Mouse (Mus musculus): ENCODE measurements at regions not wholly inside any gene's neighbourhood (a gene's known extent, or its start where the extent isn't known, plus 50 kb on each side); places are given as distances from the start of the nearest gene placed in this dataset.

DNA sequence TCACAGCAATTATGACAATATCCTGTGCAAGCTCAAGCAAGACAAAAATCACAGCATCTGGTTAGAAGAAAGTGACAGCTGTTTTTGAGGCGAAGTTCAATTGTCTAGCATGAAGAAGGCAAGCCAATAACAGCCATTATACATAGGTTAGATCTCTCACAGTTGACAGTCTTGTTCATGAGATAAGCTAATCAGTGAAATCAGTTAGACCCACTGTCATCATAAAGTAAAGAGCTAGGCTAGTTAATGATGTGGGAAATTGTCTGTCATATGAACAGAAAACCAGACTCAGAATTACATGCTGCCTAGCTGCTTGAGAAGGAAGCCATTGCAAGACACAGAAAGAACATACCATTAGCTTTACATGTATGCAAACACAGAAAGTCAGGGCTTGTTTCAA lies 470.2 kb upstream of the 5930422O12Rik start:
- intact Hi-C loops (cut with DNase I) = no loop called here
- DNase-seq = no peak

DNA sequence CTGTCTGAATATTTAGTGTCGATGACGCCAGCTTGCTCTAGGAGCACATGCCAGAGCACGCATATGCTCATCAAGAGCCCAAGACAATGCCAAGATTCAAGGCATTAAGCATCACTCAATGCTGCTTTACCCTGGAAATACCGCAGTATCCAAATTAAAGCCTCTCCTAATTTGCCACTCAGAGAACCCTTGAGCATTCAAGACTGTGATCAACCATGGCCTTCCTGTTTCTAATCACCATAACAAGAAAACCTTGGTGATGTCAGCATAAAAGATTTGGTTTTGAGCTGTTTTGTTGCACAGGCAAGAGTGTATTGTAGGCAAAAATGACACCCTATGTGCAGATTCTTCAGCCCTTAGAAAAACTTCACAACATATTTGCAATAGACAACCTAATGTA lies 469.7 kb upstream of the 5930422O12Rik start:
- intact Hi-C loops (cut with DNase I) = no loop called here

DNA sequence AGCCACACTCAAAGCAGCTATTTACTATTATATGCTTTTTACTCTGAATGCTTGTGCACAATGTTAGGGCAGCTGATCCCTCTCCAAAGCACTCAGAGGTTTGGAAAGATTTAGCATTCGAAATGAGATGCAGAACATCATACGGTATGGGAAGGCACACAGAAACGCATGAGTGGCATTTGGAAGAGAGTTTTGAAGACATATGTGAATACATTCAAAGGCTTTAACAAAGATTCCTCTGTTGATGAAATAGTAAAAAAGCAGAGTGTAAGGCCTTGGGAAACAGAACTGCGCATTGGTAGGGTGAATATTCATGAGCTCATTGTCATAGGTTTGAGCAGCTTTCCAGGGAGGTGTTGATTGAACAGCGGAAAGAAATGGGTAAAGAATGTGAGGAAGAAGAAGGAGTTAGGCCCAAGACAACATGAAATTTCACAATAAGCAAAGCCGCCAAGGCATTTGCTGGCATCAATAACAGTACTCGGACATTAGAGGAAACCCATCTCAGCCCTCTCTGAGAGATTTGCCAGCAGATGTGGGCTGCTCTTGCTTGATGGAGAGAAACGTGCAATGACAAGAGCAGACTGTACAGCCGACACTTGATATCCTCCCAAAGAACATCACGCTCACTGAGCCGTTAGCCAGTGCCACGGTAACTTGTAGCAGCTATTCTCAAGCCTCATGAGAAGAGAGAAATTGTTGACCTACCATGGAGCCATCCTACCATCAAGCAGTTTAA lies 469.0 kb upstream of the 5930422O12Rik start:
- intact Hi-C loops (cut with DNase I) = no loop called here

More for the DNA sequence above, 469.7 kb upstream of the 5930422O12Rik start:
- DNase-seq = no peak

DNA sequence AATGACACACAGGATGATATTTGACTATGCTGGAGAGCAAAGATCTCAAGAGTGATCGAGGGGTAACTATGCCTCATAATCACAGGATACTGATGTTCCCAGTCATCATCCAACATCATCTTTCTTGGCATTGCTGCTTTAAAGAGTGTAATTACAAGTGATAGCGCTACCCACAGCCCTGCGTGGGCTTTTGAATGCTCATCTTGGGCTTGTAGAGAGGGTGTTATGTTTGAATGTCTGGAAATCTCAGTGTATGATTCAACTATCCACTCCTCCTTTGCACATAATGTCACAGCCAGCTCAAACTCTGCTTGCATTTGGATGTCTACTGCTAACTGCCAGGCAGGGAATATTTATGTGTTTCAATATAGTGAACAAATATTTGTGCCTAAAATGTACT lies 438.3 kb upstream of the 5930422O12Rik start:
- DNase-seq = no peak
- intact Hi-C loops (cut with DNase I) = no loop called here

More for the DNA sequence above, 469.0 kb upstream of the 5930422O12Rik start:
- no peak for DNase-seq

DNA sequence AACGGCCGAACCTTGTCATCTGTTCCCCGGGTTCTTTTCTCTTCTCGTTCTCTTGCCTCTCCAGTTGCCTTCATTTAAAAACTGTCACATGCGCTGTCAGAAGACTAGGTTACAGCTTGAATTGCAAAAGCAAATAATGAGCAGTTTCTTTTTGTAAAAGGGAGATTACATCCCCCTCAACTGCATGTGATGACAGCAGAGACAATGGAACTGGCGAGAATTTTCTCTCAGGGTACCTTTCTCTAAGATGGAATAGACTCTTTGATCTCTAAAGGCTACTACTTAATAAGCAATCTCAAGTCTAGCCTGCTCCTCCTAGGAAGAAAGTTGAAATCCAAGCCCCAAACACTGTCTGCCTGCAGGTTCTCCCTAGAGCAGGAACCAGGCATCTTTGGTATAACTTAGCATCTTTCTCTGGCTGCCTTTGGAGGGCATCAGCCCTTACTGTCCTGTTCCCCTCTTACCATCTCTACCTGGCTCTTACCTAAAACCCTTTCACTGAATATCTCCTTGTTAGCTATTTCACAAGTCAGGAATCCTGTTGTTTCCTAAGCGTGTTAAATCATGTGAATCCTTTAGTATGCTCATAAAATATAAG lies 424.4 kb upstream of the 5930422O12Rik start:
- DNase-seq = no peak
- intact Hi-C loops (cut with DNase I) = no loop called here

DNA sequence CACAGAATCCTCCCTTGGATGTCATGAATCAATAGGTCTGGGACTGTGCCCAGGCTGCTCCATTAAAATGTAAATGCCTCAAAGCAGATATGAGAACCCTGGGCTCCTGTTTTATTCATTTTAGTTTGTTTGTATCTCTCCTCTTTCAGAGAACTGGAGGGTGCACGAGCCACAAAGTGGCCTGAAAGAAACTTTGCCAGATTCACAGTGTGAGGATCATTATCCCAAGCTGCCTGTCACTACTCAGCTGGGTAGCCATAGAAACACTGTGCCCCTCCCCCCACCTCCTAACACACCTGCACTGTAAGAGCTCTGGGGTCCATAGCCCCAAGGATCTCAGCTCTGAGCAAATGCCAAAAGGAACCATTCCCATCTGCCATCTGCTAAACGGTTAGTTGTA lies 423.9 kb upstream of the 5930422O12Rik start:
- intact Hi-C loops (cut with DNase I) = no loop called here
- no peak for DNase-seq

DNA sequence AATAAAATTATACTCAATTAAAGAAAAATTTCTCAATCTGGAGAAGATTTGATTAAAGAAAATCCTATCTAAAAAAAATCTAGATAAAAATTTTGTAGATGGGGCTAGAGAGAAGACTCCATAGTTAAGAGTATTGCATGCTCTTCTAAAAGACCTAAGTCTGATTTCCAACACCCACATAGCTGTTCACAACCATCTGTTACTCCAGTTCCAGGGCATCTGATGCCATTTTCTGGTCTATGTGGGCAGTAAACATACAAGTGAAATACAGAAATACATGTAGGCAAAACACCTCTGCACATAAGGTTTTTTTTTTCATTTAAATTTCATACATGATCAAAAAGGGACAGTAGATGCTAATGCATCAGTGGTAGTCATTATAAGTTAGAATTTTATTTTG lies 418.4 kb upstream of the 5930422O12Rik start:
- no peak for DNase-seq
- intact Hi-C loops (cut with DNase I) = no loop called here

DNA sequence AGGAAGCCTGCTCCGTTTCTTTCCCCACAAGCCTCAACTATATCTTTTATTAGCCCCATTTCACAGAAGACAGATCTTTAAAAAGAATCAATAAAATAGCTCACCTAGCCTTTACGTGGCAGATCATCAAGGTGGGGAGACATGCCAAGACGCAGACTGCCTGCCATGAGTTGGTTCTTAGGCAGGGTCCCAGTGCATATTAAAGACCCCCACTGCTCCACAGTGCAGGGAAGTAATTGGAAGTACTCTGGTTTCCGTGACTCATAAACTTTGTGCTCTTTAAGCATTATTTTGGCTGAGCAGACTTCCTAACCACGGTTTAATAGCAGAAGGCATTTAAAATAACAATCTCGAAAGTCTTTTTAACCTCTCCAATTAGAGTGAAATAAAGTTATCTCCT lies 415.7 kb upstream of the 5930422O12Rik start:
- DNase-seq = no peak
- intact Hi-C loops (cut with DNase I) = no loop called here

DNA sequence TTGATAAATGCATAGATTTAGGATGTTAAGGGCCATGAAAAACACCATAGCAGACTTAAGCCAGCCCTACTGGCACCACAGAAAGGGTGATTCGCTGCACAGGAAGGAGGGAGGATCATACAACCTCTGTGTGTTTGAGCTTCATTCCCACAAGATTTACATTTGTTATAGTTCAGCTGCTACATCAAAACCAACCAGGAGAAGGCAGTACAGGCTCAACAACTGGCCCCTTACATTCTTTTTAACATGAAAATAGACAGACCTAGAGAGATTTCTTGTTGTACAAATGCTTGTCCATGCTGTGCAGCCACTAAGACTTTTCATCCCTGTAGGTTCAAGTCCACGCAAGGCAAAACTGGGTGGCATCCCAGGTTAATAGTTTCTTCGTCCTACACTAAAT lies 412.6 kb upstream of the 5930422O12Rik start:
- intact Hi-C loops (cut with DNase I) = no loop called here
- no peak for DNase-seq

DNA sequence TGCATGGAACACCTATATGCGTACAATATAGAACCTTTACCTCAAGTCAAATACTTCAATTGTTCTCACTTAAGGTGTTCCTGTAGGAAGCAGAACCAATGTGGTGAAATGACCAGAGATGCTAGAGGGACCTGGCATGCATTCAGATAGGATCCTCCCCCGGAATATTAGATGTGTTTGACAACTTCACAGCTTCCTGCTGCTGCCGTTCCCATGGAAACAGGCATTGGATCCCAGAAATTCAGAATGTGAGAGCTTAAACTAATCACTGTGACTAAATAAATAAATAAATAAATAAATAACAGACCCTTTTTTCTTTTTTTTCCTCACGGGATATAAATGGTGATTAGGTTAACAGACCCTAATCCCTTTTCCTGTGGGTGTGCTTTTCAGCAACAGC lies 401.5 kb upstream of the 5930422O12Rik start:
- no peak for DNase-seq
- intact Hi-C loops (cut with DNase I) = no loop called here

DNA sequence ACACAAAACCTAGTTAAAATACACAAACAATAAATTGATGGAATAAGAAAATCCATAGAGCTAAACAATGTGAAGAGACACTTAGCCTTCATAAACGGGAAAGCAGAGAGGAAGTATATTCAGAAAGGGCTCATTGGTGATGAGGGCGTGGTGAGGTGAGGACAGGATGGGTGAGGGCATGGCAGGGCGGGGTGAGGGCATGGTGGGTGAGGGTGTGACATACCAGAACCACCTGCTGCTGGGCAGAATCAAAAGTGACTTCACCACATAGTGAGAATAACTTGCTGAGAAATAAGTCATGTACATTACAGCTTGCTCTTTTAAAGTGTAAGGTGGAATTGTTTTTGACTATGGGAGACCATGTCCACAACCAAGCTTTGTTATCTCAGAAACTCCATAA lies 399.1 kb upstream of the 5930422O12Rik start:
- intact Hi-C loops (cut with DNase I) = no loop called here
- DNase-seq = no peak

DNA sequence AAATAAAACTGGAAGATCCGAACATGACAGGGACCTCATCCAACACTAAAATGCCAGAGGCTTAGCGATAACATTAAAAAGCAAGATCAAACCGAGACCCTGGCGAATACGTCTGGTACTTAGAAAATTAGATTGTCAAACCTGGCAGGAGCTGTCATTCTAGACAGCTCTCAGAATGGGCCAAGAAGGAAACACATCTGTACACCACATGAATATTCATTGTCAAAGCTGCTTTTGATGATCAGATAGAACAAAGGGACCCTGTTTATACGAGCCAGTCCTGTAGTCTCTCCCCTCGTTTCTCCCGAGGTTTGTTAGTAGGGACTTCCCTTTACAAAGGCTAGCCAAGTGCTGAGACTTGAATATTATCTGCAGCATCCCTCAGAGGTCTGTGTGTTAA lies 376.5 kb upstream of the 5930422O12Rik start:
- no peak for DNase-seq
- intact Hi-C loops (cut with DNase I) = no loop called here

DNA sequence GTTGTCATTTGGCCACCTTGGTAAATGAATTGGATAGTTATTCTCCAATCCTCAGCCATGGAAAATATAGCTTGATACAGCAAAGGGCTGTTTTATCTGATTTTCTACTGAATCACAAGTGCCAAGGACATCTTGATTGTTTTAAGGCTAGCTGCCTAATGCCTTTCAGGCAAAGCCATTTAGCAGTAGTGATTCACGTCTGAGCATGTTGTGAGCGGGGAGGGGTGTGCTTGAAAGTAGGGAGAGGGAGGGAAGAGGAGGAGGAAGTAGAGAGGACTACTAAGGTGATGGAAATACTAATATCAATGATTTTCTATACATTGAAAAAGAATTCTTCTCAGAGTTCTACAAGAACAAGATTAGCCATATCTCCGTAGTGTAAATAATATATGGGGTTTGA lies 362.9 kb upstream of the 5930422O12Rik start:
- intact Hi-C loops (cut with DNase I) = no loop called here
- DNase-seq = no peak

DNA sequence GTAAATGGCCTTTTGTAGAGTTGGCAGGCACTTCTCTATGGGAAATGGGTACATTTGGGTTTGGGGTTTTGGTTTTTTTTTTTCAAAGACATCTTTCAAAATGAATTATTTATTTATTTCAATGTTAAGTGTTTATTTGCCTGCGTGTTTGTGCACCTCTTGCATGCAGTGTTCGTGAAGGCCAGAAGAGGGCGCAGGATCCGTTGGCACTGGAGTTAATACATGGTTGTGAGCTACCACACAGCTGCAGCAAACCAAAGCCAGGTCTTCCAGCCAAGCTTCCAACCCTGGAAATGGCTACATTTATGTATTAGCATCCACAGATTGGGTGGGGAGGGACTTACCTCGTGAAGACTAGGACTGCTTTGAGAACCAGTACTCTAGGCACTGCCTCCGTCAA lies 362.3 kb upstream of the 5930422O12Rik start:
- intact Hi-C loops (cut with DNase I) = no loop called here
- DNase-seq = no peak

DNA sequence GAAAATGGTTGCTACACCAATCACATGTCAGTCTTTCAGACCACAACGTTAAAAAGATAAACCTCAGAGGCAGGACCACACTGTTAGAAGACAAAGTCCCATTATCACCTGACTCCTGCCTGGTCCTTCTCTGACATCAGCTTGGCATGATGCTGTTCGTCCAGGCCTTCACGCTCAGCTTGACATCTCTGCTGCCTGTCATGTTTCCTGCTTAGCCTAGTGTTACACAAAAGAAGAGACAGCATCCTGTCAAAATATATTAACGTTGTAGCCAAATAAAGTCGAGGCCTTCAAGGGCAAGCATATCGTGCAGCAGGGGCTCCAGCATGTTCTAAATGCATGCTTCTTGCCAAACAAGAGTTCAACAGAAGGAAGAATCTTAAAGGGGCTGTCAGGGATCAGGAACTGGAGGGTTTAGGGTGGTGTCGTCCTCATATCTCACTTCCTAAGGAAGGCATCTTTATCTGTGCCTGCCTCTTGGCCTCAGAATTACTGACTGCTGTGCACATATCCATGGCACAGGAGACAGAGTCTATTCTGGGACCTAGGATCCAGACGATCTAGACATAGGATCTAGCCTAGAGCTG lies 361.0 kb upstream of the 5930422O12Rik start:
- DNase-seq = no peak
- intact Hi-C loops (cut with DNase I) = no loop called here

DNA sequence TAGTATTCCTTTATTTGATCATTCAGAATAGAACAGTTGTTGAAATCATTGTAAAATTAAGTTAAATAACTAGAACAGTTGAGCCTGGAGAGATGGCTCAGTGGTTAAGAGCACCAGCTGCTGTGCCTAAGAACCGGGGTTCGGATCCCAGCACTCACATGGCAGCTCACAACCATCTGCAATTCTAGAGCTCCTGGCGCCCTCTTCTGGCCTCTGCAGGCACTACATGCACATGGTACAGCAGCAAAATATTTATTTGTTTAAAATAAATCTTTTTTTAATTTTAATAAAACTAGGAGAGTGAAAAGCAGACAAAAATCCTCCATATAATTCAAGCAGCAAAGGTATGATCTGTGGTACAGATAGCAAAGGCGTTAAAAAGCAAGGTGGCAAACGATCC lies 360.0 kb upstream of the 5930422O12Rik start:
- no peak for DNase-seq
- intact Hi-C loops (cut with DNase I) = no loop called here

DNA sequence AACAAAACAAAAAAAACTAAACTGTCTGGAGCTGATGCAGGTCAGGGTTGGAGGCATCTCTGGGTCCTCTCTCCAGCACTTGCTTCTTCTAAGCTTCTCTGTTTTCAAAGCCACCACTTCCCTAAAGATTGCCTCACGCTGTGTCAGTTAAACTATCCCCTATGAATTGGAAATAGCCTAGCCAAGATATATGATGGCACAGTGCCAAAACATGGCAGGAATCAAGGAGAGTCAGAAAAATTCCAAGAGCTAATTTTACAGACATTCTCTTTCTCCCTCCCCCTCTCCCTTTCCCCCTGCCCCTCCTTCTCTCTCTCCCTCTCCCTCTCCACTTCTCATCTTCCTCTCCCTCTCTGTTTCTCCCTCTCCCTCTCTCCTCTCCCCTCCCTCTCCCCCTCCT lies 353.3 kb upstream of the 5930422O12Rik start:
- DNase-seq = no peak
- intact Hi-C loops (cut with DNase I) = no loop called here

DNA sequence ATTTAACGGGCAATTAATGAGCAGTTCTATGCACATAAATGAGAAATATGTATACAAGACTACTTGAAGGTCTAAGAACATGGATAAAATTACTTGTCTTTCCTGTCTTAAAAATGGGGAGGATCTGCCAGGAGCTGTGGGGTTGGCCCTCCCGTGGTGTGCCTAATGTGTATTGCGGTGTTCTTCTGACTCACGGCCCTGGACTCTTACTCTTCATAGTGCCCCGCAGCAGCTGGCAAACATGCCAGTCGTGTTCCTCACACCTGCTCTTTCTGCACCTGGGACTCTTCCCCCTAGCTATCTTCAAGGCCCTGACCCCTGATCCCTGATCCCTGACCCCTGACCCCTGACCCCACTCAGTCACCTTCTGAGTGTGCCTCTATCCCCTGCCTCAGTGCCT lies 352.3 kb upstream of the 5930422O12Rik start:
- intact Hi-C loops (cut with DNase I) = no loop called here
- no peak for DNase-seq

DNA sequence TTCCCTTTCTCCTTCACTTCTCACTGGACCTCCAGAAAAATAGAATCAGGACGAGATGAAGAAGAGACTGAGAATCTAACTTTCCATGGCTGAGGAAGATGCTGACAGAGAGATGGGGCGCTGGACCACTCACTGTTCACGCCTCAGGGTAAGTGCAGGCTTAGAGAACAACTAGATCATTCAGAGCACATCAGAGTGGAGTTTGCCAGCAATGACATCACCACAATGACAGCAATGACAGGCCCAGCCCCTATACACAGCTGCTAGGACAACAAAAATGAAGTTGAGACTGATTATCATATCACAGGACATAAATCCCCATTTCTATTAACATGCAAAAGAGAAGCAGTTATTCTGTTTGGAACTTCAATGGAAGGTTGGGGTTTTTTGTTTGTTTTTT lies 350.4 kb upstream of the 5930422O12Rik start:
- intact Hi-C loops (cut with DNase I) = no loop called here
- DNase-seq = no peak

DNA sequence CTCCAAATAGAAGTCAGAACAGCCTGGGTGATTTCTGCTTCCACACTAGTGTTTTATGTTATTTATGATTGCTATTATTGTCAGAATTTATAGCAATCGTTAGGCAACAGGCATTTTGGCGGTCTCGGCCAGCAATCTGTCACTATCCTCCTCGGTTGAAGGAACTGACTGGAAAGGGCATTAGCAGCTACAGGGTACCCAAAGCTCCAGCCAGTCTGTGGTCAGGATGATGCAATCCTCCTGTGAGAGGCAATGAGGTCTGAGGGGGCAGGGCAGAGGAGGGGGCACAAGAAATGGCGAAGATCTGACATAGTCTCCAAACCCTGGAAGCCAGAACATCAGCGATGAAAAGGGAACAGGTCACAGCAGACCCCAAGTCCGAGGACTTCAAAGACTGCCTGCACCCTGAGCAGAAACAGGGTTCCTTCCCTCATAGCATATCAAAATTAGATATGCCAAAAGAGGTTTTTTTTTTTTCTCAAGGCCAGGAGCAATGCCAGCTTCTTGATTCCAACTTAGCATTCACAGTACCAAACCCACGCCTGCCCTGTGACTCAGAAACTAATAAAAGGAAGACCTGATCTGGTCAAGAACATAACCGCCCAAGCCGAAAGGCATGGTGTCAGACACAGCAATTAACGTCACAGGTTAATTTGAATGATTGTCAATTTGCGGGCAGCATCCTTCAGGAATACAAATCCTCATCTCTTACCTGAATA lies 348.5 kb upstream of the 5930422O12Rik start:
- intact Hi-C loops (cut with DNase I) = no loop called here

DNA sequence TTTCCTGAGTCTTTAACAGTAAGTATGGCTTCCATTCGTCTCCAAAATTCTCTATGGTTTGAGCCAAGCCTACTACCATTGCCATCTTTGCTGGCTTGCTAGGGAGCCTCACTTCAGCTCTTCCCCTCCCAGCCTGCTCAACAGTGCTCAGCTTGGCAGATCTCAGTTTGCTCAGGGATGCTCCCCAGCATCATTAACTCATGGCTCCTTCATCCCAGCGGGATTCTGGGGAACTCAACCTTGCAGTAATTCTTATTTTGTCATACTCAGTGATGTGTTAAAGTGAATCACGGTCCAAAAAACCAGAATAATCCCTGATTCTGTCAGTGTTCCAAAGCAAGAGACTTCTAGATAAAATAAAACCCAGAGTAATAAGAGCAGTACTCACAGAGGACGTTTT lies 346.6 kb upstream of the 5930422O12Rik start:
- DNase-seq = no peak
- intact Hi-C loops (cut with DNase I) = no loop called here

More for the DNA sequence above, 348.5 kb upstream of the 5930422O12Rik start:
- no peak for DNase-seq

DNA sequence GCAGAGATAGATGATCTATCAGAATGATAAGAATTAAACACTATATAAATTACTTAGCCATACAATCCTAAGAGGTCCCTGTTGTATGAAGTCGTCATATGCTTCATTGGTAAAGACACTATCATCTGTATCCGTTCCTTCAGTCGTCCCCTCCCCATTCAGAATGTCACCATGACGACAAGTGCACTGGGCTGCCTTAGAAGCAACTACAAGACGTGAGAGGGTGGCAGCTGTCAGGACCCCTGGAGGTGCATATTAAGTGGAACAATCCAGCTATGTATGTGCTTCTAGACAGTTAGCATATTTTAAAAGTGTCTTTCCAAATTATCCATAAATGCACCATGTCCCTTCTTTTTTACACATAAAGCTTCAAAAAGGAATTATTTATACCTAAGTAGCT lies 343.0 kb upstream of the 5930422O12Rik start:
- intact Hi-C loops (cut with DNase I) = no loop called here
- no peak for DNase-seq
